Mouse (Mus musculus) cerebellum, postnatal 14 days (tissue): Measurements from ENCODE around the gene Spcs2.
A peak's percentile ranks its signal among the peaks of the same experiment; 100 is the strongest.

Experiments used
- DNase-seq, 2 experiments: peaks; one replicate each; pipeline ENCODE4 v3.0.0; 2021; ENCODE audit warnings: mixed read lengths in 2 of 2

The Spcs2 gene

DNA sequence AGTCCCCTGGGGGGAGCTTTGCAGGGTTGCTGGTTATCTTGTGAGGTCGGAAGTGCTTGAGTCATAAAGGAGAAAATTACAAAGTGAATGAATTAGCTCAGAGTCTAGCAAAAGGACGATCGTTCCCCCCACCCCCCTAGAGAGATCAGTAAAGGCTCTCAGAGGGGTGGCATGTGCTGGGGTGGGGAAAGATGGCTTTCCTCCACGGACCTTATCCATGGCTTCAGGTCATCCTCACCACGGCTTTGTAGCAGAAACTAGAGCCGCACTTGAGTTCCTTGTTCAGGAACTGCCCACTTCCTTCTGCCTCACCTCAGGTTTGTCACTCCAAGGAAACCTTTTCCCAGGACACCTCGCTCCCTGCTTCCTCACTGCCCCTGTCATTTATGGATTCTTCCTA, at the start of gene Spcs2:
Gene Spcs2, minus strand, starts transcription at position 101 of the 400 bp plus-strand sequence.
- no peak for DNase-seq

GRCm38 (mm10) chr7:99911038-99911437, 47.8 kb upstream of the Spcs2 start:
- DNase-seq, result no peak

GRCm38 (mm10) chr7:99907463-99907862, 44.2 kb upstream of the Spcs2 start:
- DNase-seq, result no peak

DNA sequence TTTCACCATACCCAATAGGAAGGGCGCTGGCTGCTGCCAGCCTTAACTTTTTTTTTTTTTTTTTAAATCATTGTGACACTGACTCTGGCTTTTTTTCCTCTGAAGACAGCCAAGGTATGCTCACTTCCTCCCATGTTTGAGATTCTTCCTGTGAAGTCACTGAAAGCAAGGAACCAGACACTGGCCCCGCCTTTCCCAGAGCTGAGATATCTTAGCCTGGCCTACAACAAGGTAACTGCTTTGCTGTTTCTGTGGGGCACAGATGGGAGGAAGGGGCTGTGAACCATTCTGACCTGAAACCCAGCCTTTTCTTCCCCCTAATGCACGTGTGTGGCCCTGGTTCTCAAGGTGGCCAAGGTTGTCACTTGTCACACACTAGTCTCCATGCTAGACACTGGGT, 43.1 kb upstream of the Spcs2 start:
- no peak for DNase-seq

DNA sequence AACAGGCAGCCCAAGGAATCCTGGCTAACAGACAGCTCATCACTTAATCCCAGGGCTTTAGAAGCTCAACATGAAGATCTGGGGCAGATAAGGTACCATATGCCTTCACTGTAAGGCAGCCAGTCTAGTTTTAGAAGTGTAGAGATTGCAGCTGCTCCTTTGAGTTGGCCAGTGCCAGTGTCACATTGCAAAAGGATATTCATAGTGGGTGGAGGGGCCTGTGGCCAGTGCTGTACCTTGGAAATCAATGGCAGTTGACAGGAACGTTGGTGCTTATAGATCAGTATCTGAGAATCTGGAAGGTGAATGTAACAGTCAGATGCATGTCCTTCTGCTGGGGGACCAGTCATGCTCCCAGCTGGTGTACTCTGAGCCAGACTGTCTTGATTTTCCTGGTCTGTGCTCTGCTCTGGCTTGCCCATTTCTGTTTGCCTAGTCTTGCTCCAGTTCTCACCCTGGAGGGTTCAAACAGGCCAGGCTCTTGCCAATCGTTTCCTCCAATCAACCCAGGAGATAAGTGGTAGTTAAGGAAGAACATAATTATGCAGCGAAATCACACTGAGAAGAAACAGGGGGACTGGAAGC, 41.3 kb upstream of the Spcs2 start:
- no peak for DNase-seq

- no peak for DNase-seq
These were observed 39.8 kb upstream of the Spcs2 start for GRCm38 (mm10) chr7:99902918-99903665.

DNA sequence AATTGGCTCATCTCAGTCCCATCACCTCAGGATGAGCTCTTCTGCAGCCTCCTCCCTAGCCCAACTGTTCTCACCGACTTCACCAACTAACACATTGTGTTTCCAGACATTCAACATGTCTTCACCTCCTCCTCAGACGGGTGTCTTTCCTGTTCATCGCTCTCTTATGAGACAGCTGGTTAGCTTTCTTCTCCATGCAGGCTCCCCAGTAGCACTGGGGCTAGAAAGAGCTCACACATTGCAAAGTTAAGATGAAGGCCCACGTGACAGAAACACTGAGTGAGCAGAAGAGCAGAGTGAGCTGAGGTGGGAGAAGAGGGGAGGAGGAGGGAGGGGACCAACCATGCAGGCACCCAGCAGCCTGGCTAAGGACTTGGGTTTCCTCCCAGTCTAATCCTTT, 38.9 kb upstream of the Spcs2 start:
- DNase-seq, result no peak

GRCm38 (mm10) chr7:99896905-99897304, 33.6 kb upstream of the Spcs2 start:
- DNase-seq, result no peak

- peak; percentile 56 to 67 for DNase-seq
These were observed 31.2 kb upstream of the Spcs2 start for GRCm38 (mm10) chr7:99894478-99894877.

GRCm38 (mm10) chr7:99893967-99894366, 30.7 kb upstream of the Spcs2 start:
- no peak for DNase-seq

DNA sequence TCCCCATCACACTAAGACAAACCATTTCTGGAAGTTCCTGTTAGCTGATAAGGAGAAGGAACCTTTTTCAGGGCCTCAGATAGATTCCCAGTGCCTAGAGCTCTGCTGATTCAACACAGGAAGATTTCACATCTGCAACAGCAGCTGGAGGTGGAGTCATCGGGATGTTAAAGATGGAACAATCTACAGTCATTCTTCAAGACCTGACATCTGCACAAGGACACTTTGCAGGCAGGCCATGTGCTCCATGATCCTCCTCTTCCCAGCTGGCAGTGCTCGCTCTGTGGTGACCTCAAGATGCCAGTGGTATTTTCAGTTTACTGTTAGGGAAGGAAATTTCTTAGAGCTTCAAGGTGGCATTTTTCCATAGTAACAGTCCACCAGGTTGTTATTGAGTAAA, 29.1 kb upstream of the Spcs2 start:
- no peak for DNase-seq

DNA sequence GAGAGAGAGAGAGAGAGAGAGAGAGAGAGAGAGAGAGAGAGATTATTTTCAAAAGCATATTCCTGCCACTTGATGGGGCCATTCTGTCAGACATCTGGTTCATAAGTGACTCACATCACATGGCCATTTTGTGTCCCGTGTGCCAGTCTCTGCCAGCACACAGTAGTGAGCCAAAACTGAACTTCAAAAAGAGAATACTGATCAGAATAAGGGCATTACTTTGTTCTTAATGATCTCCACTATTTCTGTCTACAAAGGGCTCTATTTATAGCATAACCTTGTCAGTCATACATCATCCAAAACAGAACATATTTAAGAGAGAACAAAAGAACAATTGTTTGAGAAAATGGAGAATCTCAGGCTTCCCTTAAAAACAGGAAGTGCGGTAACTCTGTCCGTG, 28.2 kb upstream of the Spcs2 start:
- DNase-seq, result no peak

DNA sequence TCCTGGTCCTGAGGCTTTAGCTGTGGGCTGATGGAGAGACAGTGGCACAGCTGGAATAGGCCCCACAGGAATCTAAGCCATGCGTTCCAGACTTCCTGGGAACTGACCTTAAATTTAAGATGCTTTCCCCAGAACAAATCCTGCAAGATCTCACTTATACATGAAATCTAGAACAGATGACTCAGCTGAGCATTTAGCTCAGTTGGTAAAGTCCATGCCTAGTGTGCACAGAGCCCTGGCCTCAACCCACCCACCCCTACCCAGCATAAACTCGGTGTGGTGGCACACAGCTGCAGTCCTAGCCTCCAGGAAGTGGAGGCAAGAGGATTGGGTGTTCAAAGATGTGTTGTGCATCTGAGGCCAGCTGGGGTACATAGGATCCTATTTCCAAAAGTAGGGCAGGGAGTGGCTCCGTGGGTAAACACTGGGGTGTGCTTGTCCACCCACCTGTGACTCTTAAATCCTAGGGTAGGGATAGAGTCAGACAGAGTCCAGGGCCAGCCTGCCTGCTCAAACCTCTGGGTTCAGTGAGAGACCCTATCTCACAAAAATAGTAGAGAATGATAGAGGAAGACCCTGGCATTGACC, 27.0 kb upstream of the Spcs2 start:
- DNase-seq, result no peak

GRCm38 (mm10) chr7:99889175-99889880, 26.1 kb upstream of the Spcs2 start:
- no peak for DNase-seq

DNA sequence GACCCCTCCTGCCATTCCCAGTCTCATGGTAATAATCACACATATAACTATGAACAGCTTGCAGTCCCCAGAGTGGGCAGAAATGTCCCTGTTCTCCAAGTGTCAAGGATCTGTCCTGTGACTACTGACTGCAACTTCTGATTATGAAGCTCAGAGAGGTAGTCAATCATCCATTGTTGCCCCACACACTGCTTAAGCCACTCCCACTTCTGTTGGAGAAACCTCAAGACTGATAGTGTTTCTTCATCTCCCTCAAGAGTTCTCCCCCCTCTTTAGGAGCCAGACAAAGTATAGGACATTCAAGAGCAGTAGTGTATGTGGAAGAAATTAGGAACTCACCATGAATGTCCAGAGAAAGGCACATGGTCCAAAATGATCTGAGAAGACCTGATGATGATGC, 24.5 kb upstream of the Spcs2 start:
- no peak for DNase-seq

- no peak for DNase-seq
These were observed 24.0 kb upstream of the Spcs2 start for GRCm38 (mm10) chr7:99887230-99887735.

DNA sequence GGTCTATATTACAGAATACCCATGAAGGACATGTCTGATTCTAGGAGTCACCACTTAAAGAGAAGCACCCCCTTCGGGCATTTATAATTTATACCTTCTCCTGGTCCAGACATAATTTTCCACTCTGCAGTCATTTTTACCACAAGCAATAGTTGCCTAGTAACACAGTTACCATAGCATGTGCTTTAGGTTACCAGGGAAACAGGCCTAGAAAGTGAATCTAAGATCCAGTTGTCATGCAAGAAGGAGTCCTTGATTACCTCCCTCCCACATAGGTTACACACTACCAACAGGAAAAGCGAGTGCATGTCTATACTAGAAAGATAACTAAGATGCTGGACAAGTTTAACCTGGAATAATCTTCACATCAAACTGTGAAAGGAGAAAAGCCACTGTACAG, 15.0 kb upstream of the Spcs2 start:
- no peak for DNase-seq

DNA sequence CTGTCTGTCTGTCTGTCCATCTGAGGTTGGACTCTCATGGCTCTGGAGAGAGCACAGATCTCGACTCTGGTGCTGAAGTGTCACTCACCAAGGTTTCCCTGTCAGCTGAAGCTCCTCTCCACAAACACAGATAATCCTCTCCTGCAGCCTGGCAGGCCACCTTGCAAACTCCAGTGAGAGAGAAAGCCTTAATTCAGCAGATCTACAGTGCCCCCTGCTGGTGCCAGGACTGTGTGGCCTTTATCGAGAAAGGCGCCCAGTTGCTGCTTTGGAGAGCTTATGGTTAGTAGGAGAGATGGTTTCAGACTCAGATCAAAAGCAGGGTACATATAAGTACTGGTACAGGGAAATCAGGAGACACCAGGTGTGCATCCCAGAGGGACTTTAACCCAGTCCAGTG, 13.1 kb upstream of the Spcs2 start:
- peak; percentile 86 to 92 for DNase-seq

GRCm38 (mm10) chr7:99875891-99876290, 12.6 kb upstream of the Spcs2 start:
- DNase-seq, result no peak

DNA sequence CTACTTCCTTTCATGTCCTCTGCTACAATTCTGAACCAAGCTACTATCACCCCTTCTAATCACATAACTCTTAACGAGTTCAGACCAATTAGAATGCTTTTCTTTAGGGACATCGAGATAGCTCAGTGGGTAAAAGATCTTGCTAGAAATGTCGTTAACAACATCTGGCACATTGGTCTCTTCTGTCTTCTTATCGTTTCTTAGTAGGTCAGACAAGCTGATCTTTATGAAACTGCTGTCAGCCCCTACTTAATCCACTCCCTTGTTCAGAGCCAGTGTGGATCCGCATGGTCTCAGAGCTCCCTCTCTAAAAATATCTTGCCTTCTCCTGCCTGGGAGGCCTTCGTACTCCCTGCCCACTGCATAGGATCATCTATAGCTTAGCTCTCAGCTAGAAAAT, 10.7 kb upstream of the Spcs2 start:
- no peak for DNase-seq

GRCm38 (mm10) chr7:99869296-99869695, 6.0 kb upstream of the Spcs2 start:
- no peak for DNase-seq

GRCm38 (mm10) chr7:99865219-99865618, 2.0 kb upstream of the Spcs2 start:
- DNase-seq, result no peak

DNA sequence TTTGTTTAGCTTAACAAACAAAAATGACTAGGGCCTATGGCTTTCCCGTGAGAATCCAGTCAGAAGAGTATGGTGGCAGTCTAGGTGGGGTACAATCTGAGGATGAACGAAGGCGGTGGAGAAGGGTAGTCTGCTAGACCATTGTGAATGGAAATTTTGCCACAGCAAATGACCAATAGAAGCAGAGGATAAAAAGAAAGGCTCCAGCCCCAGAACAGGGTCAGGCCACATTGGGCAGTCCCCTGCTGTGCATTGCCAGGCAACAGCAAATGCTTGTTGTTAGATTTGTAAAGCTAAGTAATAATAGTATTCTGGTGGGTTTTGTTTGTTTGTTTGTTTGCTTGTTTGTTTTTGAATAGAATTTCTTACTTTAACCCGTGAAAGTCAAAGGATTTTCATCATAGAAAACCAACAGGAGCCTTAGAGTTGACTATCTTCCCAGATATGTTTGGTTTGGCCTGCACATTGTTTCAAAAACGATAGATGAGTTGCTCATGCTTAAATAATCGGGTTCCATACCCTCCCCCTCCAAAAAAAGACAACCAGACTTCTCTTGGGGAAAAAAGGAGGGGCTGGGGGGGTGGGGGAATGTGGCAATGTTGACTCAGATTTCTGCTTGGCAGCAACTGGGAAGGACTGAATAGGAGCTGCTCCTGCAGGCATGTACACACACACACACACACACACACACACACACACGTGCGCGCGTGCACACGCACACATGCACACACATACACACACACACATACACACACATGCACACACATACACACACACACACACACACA, 1.2 kb upstream of the Spcs2 start:
- peak in 1 of 2 experiments; percentile 22 for DNase-seq
